Mouse (Mus musculus): ENCODE data around the gene Tmco4. TPM values are rescaled to one million over a fixed set of nuclear protein-coding genes. Genes with fewer than 3 reads are reported as not detected.

The Tmco4 gene
- polyA plus RNA-seq, 1 experiment from 2014 or later: 10.2 TPM

GRCm38 (mm10) chr4:139101546-139101945 lies 128.9 kb downstream of the Tmco4 start:
- no peak overlapping the region for H3K4me2 ChIP-seq (ENCODE audit: low read length)
- no peak for ATAC-seq (replicated peaks; ENCODE audit: low FRiP score, low read depth)
- no peak overlapping the region for H3K9ac ChIP-seq (ENCODE audit: low read depth, low read length)
- no peak for TF ChIP-seq CTCF (IDR thresholded peaks at IDR 0.05; ENCODE audit: low read depth)
- H3K27ac ChIP-seq: no peak overlapping the region
- H3K4me1 ChIP-seq (replicated peaks; ENCODE audit: insufficient read depth, low read length): no peaks in the 10 kb centered on the region
- no peak overlapping the region for H3K4me3 ChIP-seq (replicated peaks; ENCODE audit: low read depth, low read length)
- H3K27me3 ChIP-seq (ENCODE audit: insufficient read depth, low read length): no peaks in the 10 kb centered on the region
- 82% methylated on average over 6 of the region's 6 CpGs for WGBS
- DNase-seq (ENCODE audit: low spot score): no peak
- peaks cover 7% of the 10 kb centered on the region; the same call in 1 of the 2 replicates for H3K36me3 ChIP-seq (ENCODE audit: insufficient read depth, low read length)
- H3K9me3 ChIP-seq (replicated peaks; ENCODE audit: low read length): no peaks in the 10 kb centered on the region

- no peak for TF ChIP-seq CTCF (IDR thresholded peaks at IDR 0.05; ENCODE audit: low read depth)
- no peaks in the 10 kb centered on the region for H3K27me3 ChIP-seq (ENCODE audit: insufficient read depth, low read length)
- H3K4me3 ChIP-seq (replicated peaks; ENCODE audit: low read depth, low read length): no peak overlapping the region
- no peak overlapping the region for H3K4me2 ChIP-seq (ENCODE audit: low read length)
- ATAC-seq (replicated peaks; ENCODE audit: low FRiP score, low read depth): no peak
- H3K4me1 ChIP-seq (replicated peaks; ENCODE audit: insufficient read depth, low read length): peaks cover 4% of the 10 kb centered on the region
- no peaks in the 10 kb centered on the region for H3K9me3 ChIP-seq (replicated peaks; ENCODE audit: low read length)
- H3K27ac ChIP-seq: no peak overlapping the region
- WGBS: 85% methylated on average over 1 of the region's 1 CpGs
- H3K36me3 ChIP-seq (ENCODE audit: insufficient read depth, low read length): peaks cover 7% of the 10 kb centered on the region; the same call in 1 of the 2 replicates
- no peak for DNase-seq (ENCODE audit: low spot score)
- H3K9ac ChIP-seq (ENCODE audit: low read depth, low read length): no peak overlapping the region
Measured at GRCm38 (mm10) chr4:139105453-139105852, 132.8 kb downstream of the Tmco4 start.

Other genes with a start within 250 kb of the Tmco4 start
- gene Pla2g2c, start 248.1 kb upstream of the Tmco4 start, polyA plus RNA-seq (2015; fragmentation: Nextera tagmentation; extraction: Ambion mirVana): 0.86 and 0.89 TPM in 2 replicates
- gene Ubxn10, start 235.7 kb upstream of the Tmco4 start, polyA plus RNA-seq (2015; fragmentation: Nextera tagmentation; extraction: Ambion mirVana): 1.5 and 1.7 TPM in 2 replicates
- not detected in 2 replicates for gene Pla2g2f, start 215.3 kb upstream of the Tmco4 start, polyA plus RNA-seq (2015; fragmentation: Nextera tagmentation; extraction: Ambion mirVana)
- 0.11 and 0.14 TPM in 2 replicates for gene Pla2g2d, start 197.2 kb upstream of the Tmco4 start, polyA plus RNA-seq (2015; fragmentation: Nextera tagmentation; extraction: Ambion mirVana)
- gene Pla2g5, start 109.4 kb upstream of the Tmco4 start, polyA plus RNA-seq (2015; fragmentation: Nextera tagmentation; extraction: Ambion mirVana): 0.68 and 1.0 TPM in 2 replicates
- gene Gm13030, start 98.9 kb upstream of the Tmco4 start, polyA plus RNA-seq (2015; fragmentation: Nextera tagmentation; extraction: Ambion mirVana): not detected in 2 replicates
- 0.47 TPM in 1 of 2 replicates, not detected in the other for gene Pla2g2e, start 94.9 kb upstream of the Tmco4 start, polyA plus RNA-seq (2015; fragmentation: Nextera tagmentation; extraction: Ambion mirVana)
- gene Otud3, start 58.9 kb upstream of the Tmco4 start, polyA plus RNA-seq (2015; fragmentation: Nextera tagmentation; extraction: Ambion mirVana): 3.1 and 3.5 TPM in 2 replicates
- gene Rnf186, start 5.8 kb upstream of the Tmco4 start, polyA plus RNA-seq (2015; fragmentation: Nextera tagmentation; extraction: Ambion mirVana): 15.9 and 17.7 TPM in 2 replicates
- gene Htr6, start 102.7 kb downstream of the Tmco4 start, polyA plus RNA-seq (2015; fragmentation: Nextera tagmentation; extraction: Ambion mirVana): 0.12 TPM in 1 of 2 replicates, not detected in the other
- 34.0 and 39.4 TPM in 2 replicates for gene Nbl1, start 120.1 kb downstream of the Tmco4 start, polyA plus RNA-seq (2015; fragmentation: Nextera tagmentation; extraction: Ambion mirVana)
- gene Minos1, start 158.2 kb downstream of the Tmco4 start, polyA plus RNA-seq (2015; fragmentation: Nextera tagmentation; extraction: Ambion mirVana): 796 and 875 TPM in 2 replicates
- 304 and 348 TPM in 2 replicates for gene Capzb, start 220.0 kb downstream of the Tmco4 start, polyA plus RNA-seq (2015; fragmentation: Nextera tagmentation; extraction: Ambion mirVana)